Mouse (Mus musculus) MEL (cell line): Measurements from ENCODE around the gene Grid1. TPM values are rescaled to one million over a fixed set of nuclear protein-coding genes. Genes with fewer than 3 reads are reported as not detected.

Experiments used
- DNase-seq: peaks from one replicate; pipeline ENCODE4 v3.0.0; 2011; ENCODE audit warnings: low read depth, low spot score
- H3K27ac ChIP-seq: 2 replicates; pipeline ENCODE4 v1.5.1; 2012; ENCODE audit warnings: low read depth, mild to moderate bottlenecking, control low read depth, low read length, moderate library complexity; ENCODE audit not compliant: control insufficient read depth
- H3K27me3 ChIP-seq, 2 experiments: fragments of 150-350 bp in 1 of 2; sonication (generic) in 1 of 2; 2 replicates each; pipeline ENCODE4 v1.6.1; 2012; ENCODE audit warnings: low read length in 2 of 2, mild to moderate bottlenecking in 2 of 2, improper control_type of control experiment in 1 of 2, moderate library complexity in 1 of 2; ENCODE audit not compliant: insufficient read depth in 2 of 2, control insufficient read depth in 1 of 2
- H3K36me3 ChIP-seq, 2 experiments: 2 replicates each; pipeline ENCODE4 v1.6.1; 2012 to 2014; ENCODE audit warnings: low read length in 2 of 2, improper control_type of control experiment in 1 of 2, inconsistent platforms in 1 of 2, mild to moderate bottlenecking in 1 of 2; ENCODE audit not compliant: insufficient read depth in 2 of 2, control insufficient read depth in 1 of 2
- H3K4me1 ChIP-seq, 2 experiments: fragments of 150-350 bp in 1 of 2; sonication (generic) in 1 of 2; 2 replicates each; pipeline ENCODE4 v1.6.1; 2012; ENCODE audit warnings: low read length in 2 of 2, improper control_type of control experiment in 1 of 2, mild to moderate bottlenecking in 1 of 2; ENCODE audit not compliant: insufficient read depth in 2 of 2, control insufficient read depth in 1 of 2
- H3K4me3 ChIP-seq, 2 experiments: fragments of 150-350 bp in 1 of 2; sonication (generic) in 1 of 2; 2 replicates each; pipeline ENCODE4 v1.5.1; 2012; ENCODE audit warnings: low read depth in 2 of 2, low read length in 2 of 2, mild to moderate bottlenecking in 2 of 2, moderate library complexity in 2 of 2, control low read depth in 1 of 2, improper control_type of control experiment in 1 of 2; ENCODE audit not compliant: control insufficient read depth in 1 of 2, insufficient read depth in 1 of 2
- H3K79me2 ChIP-seq: 2 replicates; pipeline ENCODE4 v1.6.1; 2012; ENCODE audit warnings: mild to moderate bottlenecking, low read length, moderate library complexity; ENCODE audit not compliant: control insufficient read depth, poor library complexity, insufficient read depth
- H3K9ac ChIP-seq: 2 replicates; pipeline ENCODE4 v1.6.1; 2012; ENCODE audit warnings: low read depth, mild to moderate bottlenecking, control low read depth, low read length, moderate library complexity; ENCODE audit not compliant: control insufficient read depth, poor library complexity, severe bottlenecking
- H3K9me3 ChIP-seq: fragments of 150-350 bp; sonication (generic); replicated peaks from 2 replicates; pipeline ENCODE4 v1.6.1; 2012; ENCODE audit warnings: mild to moderate bottlenecking, low read length, improper control_type of control experiment, moderate library complexity; ENCODE audit not compliant: insufficient read depth
- CTCF ChIP-seq, 3 experiments: IDR thresholded peaks in 2 of 3; conservative IDR thresholded peaks in 1 of 3; 2 replicates each; pipeline ENCODE4 v1.5.1; 2011 to 2012; ENCODE audit warnings: low read length in 3 of 3, low read depth in 2 of 3, mild to moderate bottlenecking in 2 of 3, improper control_type of control experiment in 1 of 3, inconsistent platforms in 1 of 3, mixed read lengths in 1 of 3, moderate library complexity in 1 of 3; ENCODE audit not compliant: control insufficient read depth in 1 of 3, insufficient read depth in 1 of 3, poor library complexity in 1 of 3, severe bottlenecking in 1 of 3
- ELF1 ChIP-seq: IDR thresholded peaks from 2 replicates; pipeline ENCODE4 v1.6.1; 2014; ENCODE audit warnings: low read depth, mild to moderate bottlenecking, inconsistent platforms, low read length, improper control_type of control experiment, moderate library complexity
- GABPA ChIP-seq: IDR thresholded peaks from 2 replicates; pipeline ENCODE4 v1.6.1; 2012; ENCODE audit warnings: low read depth, mild to moderate bottlenecking, inconsistent platforms, low read length, improper control_type of control experiment, moderate library complexity
- GATA1 ChIP-seq: IDR thresholded peaks from 2 replicates; pipeline ENCODE4 v1.6.1; 2011; ENCODE audit warnings: low read depth, low read length, improper control_type of control experiment
- JUND ChIP-seq: IDR thresholded peaks from 2 replicates; pipeline ENCODE4 v1.6.1; 2011; ENCODE audit warnings: low read depth, mild to moderate bottlenecking, improper control_type of control experiment, low read length
- MAFK ChIP-seq: IDR thresholded peaks from 2 replicates; pipeline ENCODE4 v1.6.1; 2011; ENCODE audit warnings: low read depth, mild to moderate bottlenecking, low read length, improper control_type of control experiment, borderline replicate concordance
- MYB ChIP-seq: IDR thresholded peaks from 2 replicates; pipeline ENCODE4 v1.6.1; 2011; ENCODE audit warnings: mild to moderate bottlenecking, low read depth, low read length, improper control_type of control experiment
- NELFE ChIP-seq: IDR thresholded peaks from 2 replicates; pipeline ENCODE4 v1.6.1; 2011; ENCODE audit warnings: low read depth, low read length, improper control_type of control experiment
- NRF1 ChIP-seq: IDR thresholded peaks from 2 replicates; pipeline ENCODE4 v1.6.1; 2014; ENCODE audit warnings: low read depth, mild to moderate bottlenecking, inconsistent platforms, low read length, improper control_type of control experiment, moderate library complexity; ENCODE audit not compliant: poor library complexity, insufficient read depth, severe bottlenecking
- POLR2AphosphoS2 ChIP-seq: IDR thresholded peaks from 2 replicates; pipeline ENCODE4 v1.6.1; 2011; ENCODE audit warnings: low read length, improper control_type of control experiment
- RCOR1 ChIP-seq: IDR thresholded peaks from 2 replicates; pipeline ENCODE4 v1.6.1; 2012; ENCODE audit warnings: low read depth, mild to moderate bottlenecking, inconsistent platforms, low read length, improper control_type of control experiment
- SIN3A ChIP-seq: IDR thresholded peaks from 2 replicates; pipeline ENCODE4 v1.6.1; 2012; ENCODE audit warnings: low read length, improper control_type of control experiment, inconsistent platforms
- TBP ChIP-seq: IDR thresholded peaks from 2 replicates; pipeline ENCODE4 v1.8.0; 2011; ENCODE audit warnings: low read depth, low read length, improper control_type of control experiment
- UBTF ChIP-seq: IDR thresholded peaks from 2 replicates; pipeline ENCODE4 v1.6.1; 2012; ENCODE audit warnings: low read depth, mild to moderate bottlenecking, inconsistent platforms, low read length, improper control_type of control experiment, moderate library complexity, borderline replicate concordance; ENCODE audit not compliant: insufficient read depth
- USF2 ChIP-seq, 2 experiments: IDR thresholded peaks; 2 replicates each; pipeline ENCODE4 v1.6.1; 2011 to 2012; ENCODE audit warnings: improper control_type of control experiment in 2 of 2, low read length in 2 of 2, borderline replicate concordance in 1 of 2, inconsistent platforms in 1 of 2, low read depth in 1 of 2, mild to moderate bottlenecking in 1 of 2; ENCODE audit not compliant: insufficient read depth in 1 of 2
- ZC3H11A ChIP-seq: IDR thresholded peaks from 2 replicates; pipeline ENCODE4 v1.6.1; 2012; ENCODE audit warnings: low read depth, mild to moderate bottlenecking, inconsistent platforms, low read length, improper control_type of control experiment
- ZKSCAN1 ChIP-seq: IDR thresholded peaks from 2 replicates; pipeline ENCODE4 v1.6.1; 2012; ENCODE audit warnings: low read depth, mild to moderate bottlenecking, inconsistent platforms, low read length, improper control_type of control experiment, moderate library complexity
- ZMIZ1 ChIP-seq: IDR thresholded peaks from 2 replicates; pipeline ENCODE4 v1.6.1; 2012; ENCODE audit warnings: low read depth, mild to moderate bottlenecking, inconsistent platforms, low read length, improper control_type of control experiment, moderate library complexity
- polyA plus RNA-seq, 2 experiments: library from polyadenylated mRNA; stranded (reverse) in 1 of 2; unstranded in 1 of 2; fragments of >175 nt in 1 of 2; fragments of >200 nt in 1 of 2; gene quantifications; 2 replicates each; pipeline versions ENCODE4 v1.2.1 to v1.2.4; 2012; ENCODE audit warnings: low replicate concordance in 2 of 2, low read depth in 1 of 2; ENCODE audit not compliant: insufficient read length in 2 of 2, insufficient read depth in 1 of 2, missing spikeins in 1 of 2
- total RNA-seq: library from RNA; depleted of rRNA; stranded (reverse); fragments of 300-350 nt; gene quantifications from 2 replicates; pipeline ENCODE4 v1.2.3, GENCODE M21; 2012

Gene Grid1
- total and polyA plus RNA-seq, 3 experiments: not detected

DNA sequence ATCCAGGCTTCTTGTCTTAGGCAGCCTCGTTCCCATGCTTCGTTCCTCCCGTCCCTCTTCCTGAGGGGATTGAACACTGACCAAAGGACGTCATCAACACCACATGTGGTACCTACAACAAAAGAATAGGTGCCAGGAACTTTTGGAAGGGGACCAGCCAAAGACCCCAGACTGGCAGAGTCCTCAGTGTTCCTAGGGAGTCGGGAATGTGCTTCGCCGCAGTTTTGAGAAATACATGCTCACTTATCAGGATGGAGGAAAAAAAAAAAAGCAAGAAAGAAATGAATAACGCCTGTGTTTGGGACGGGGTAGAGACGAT lies 8.5 kb upstream of the Grid1 start:
- Histone ChIP-seq H3K4me3 (no peak overlapping the region), H3K4me1 (no peaks in the 10 kb centered on the region), H3K27ac (no peak overlapping the region), H3K36me3 (no peaks in the 10 kb centered on the region), H3K79me2 (no peaks in the 10 kb centered on the region), H3K27me3 (no peaks in the 10 kb centered on the region), H3K9me3 (no peaks in the 10 kb centered on the region), H3K9ac (no peak overlapping the region)
- no peak for DNase-seq
- TF ChIP-seq GATA1 (no peak), ZMIZ1 (no peak)

DNA sequence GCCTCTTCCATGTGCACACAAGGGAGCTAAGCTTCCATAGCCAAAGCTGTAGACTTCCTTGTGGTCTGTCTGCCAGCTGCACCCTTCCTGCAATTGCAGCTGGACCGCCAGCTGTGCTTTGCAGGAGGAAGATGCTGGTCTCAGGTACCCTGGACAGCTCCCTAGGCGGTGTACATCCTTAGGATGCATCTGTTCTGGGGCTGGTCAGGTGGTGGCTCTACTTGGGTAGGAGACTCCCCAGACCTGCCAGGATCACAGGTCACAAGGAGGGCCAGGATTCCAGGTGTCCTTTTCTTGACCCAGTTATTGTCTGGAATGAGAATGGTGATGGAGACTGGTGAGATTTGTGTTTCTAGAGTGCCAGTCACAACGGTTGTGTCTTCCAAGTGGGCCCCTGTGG lies 3.6 kb upstream of the Grid1 start:
- Histone ChIP-seq H3K9ac (no peak overlapping the region), H3K36me3 (no peaks in the 10 kb centered on the region)
- TF ChIP-seq UBTF: no peak
- TF ChIP-seq CTCF (IDR thresholded peaks at IDR 0.05 in 2 of 3, conservative IDR thresholded peaks at IDR 0.05 in 1 of 3; ENCODE audit: control insufficient read depth in 1 of 3, insufficient read depth in 1 of 3, low read depth in 2 of 3, low read length in 3 of 3, poor library complexity in 1 of 3, severe bottlenecking in 1 of 3): no peak
- no peak for TF ChIP-seq SIN3A
- TF ChIP-seq ZC3H11A: no peak
- TF ChIP-seq USF2 (IDR thresholded peaks at IDR 0.05; ENCODE audit: borderline replicate concordance in 1 of 2, insufficient read depth in 1 of 2, low read depth in 1 of 2, low read length in 2 of 2): no peak
- TF ChIP-seq NRF1: no peak
- TF ChIP-seq TBP: no peak
- no peak for TF ChIP-seq GATA1
- TF ChIP-seq POLR2AphosphoS2: no peak
- TF ChIP-seq ZKSCAN1: no peak
- no peak for TF ChIP-seq RCOR1
- TF ChIP-seq MAFK: no peak
- TF ChIP-seq, all 39 proteins: peak for 0
- no peak overlapping the region for H3K27ac ChIP-seq
- DNase-seq: peak; percentile 49
- no peak overlapping the region for H3K4me3 ChIP-seq
- no peaks in the 10 kb centered on the region for H3K27me3 ChIP-seq
- H3K9me3 ChIP-seq: no peaks in the 10 kb centered on the region
- no peaks in the 10 kb centered on the region for H3K4me1 ChIP-seq
- no peaks in the 10 kb centered on the region for H3K79me2 ChIP-seq

DNA sequence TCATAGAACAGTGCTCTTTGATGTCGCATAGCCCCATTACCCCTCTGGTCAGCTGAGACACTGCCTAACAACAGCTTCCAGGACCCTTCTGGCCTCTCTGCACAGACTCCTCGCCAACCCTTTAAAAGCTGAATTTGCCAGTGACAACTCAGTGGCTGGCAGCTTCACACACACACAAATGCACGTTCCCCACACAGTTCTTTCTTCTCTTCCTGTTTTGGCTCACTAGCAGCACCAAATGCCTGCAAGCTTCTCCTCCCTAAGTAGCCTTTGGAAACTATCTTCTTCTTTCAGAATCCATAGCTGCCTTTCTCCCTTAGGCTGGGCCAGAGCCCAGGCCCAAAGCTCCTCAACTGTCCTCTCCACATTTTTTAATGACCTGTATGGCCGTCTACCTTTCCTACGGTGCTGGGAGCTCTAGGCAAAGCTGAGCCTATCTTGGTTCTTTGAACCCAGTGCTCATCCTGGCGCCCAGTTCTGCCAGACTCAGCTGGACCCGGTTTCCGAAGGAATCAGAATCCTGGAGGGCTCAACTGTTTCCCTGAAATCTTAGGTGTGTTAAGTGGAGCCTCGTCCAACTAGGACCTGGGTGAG lies 1.4 kb upstream of the Grid1 start:
- TF ChIP-seq ELF1 (no peak), MYB (no peak), JUND (no peak), NELFE (no peak), GABPA (no peak), SIN3A (no peak)

More for the DNA sequence above, 1.4 kb upstream of the Grid1 start:
- Histone ChIP-seq H3K4me1 (no peaks in the 10 kb centered on the region), H3K27ac (no peak overlapping the region), H3K27me3 (no peaks in the 10 kb centered on the region), H3K36me3 (no peaks in the 10 kb centered on the region), H3K9me3 (no peaks in the 10 kb centered on the region), H3K9ac (no peak overlapping the region), H3K4me3 (no peak overlapping the region), H3K79me2 (no peaks in the 10 kb centered on the region)
- DNase-seq: no peak
